Mouse (Mus musculus): Measurements from ENCODE around the gene Tmem25. TPM values are rescaled to one million over a fixed set of nuclear protein-coding genes. Genes with fewer than 3 reads are reported as not detected.
A peak's percentile ranks its signal among the peaks of the same experiment; 100 is the strongest.
"Not testable (repeated sequence)": the region's sequence is repeated elsewhere in the genome, so short reads cannot be mapped to it uniquely, and the experiment has no call there.

Tmem25 gene
- polyA plus RNA-seq, 1 experiment from 2014 or later = 5.9 TPM

GRCm38 (mm10) chr9:44799958-44800324 lies 834 bp upstream of the Tmem25 start:
- Histone ChIP-seq H3K9ac (ENCODE audit: low read depth, low read length) (peak overlapping the region; percentile 20; the same call in 1 of the 2 replicates), H3K27me3 (replicated peaks; ENCODE audit: control insufficient read depth, insufficient read depth, low read length) (no peaks in the 10 kb centered on the region), H3K4me3 (ENCODE audit: low read length) (peak overlapping the region; percentile 68), H3K9me3 (ENCODE audit: control insufficient read depth, low read length) (no peaks in the 10 kb centered on the region), H3K4me2 (ENCODE audit: low read depth, low read length) (peak overlapping the region; percentile 94), H3K27ac (ENCODE audit: low read length) (peak overlapping the region; percentile 97), H3K4me1 (ENCODE audit: control insufficient read depth, insufficient read depth, low read length) (peaks cover 17% of the 10 kb centered on the region), H3K36me3 (ENCODE audit: control insufficient read depth, insufficient read depth, low read length) (no peaks in the 10 kb centered on the region; the same call in 1 of the 2 replicates)
- 38% methylated on average over 9 of the region's 9 CpGs for WGBS
- no peak for ATAC-seq

DNA sequence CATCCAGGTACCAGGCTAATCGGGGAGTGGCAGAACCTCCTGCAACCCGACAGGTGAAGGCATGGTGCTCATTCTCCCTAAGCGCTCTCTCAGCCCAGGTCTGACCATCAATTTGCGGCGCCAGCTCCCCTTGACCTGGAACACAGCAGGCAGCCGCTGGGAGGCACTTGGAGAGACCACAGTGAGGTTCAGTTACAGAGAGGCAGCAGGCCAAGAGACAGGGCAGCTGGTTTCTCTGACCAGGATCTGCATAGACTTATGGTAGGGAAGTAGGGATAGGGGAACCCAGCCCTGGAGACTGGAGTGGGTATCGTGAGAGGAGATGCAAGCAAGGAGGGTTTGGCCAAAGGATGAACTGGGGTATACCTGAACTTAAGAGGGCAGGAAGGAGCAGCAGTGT lies 809 bp downstream of the Tmem25 start:
- ATAC-seq = no peak

DNA sequence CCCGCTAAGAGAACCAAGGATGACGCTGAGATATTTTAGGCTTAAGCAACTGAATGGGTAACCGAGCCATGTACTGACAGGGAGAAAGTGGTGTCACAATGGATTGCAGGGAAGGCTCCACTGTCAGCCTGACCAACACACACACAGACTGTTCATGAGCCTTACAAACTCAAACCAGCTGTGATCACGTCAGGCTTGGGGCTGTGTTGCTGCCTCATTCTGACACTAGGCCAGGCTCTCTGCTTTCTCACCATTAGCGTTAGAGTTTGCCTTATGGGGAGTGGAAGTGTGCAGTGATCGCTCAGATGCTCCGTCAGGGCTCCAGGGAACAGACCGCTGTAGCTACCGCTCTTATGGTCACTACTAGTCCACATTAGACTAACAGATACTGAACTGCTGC lies 6.3 kb downstream of the Tmem25 start:
- Histone ChIP-seq H3K9ac (ENCODE audit: low read depth, low read length) (no peak overlapping the region), H3K27ac (ENCODE audit: low read length) (no peak overlapping the region), H3K4me2 (ENCODE audit: low read depth, low read length) (no peak overlapping the region), H3K27me3 (replicated peaks; ENCODE audit: control insufficient read depth, insufficient read depth, low read length) (no peaks in the 10 kb centered on the region), H3K9me3 (ENCODE audit: control insufficient read depth, low read length) (no peaks in the 10 kb centered on the region), H3K4me1 (ENCODE audit: control insufficient read depth, insufficient read depth, low read length) (no peaks in the 10 kb centered on the region), H3K4me3 (ENCODE audit: low read length) (no peak overlapping the region), H3K36me3 (ENCODE audit: control insufficient read depth, insufficient read depth, low read length) (0 out of 2 replicates have a peak, but pooled peaks cover 8% of the 10 kb centered on the region)
- ATAC-seq = no peak
- 74% methylated on average over 9 of the region's 9 CpGs for WGBS

More for the DNA sequence above, 809 bp downstream of the Tmem25 start:
- H3K4me1 ChIP-seq (ENCODE audit: control insufficient read depth, insufficient read depth, low read length) = peaks cover 17% of the 10 kb centered on the region
- no peaks in the 10 kb centered on the region for H3K36me3 ChIP-seq (ENCODE audit: control insufficient read depth, insufficient read depth, low read length)
- peak overlapping the region; percentile 94 for H3K4me2 ChIP-seq (ENCODE audit: low read depth, low read length)
- WGBS = 42% methylated on average over 7 of the region's 7 CpGs
- no peaks in the 10 kb centered on the region for H3K9me3 ChIP-seq (ENCODE audit: control insufficient read depth, low read length)
- H3K9ac ChIP-seq (ENCODE audit: low read depth, low read length) = no peak overlapping the region; the same call in 1 of the 2 replicates
- peak overlapping the region; percentile 68 for H3K4me3 ChIP-seq (ENCODE audit: low read length)
- no peak overlapping the region for H3K27ac ChIP-seq (ENCODE audit: low read length)
- H3K27me3 ChIP-seq (replicated peaks; ENCODE audit: control insufficient read depth, insufficient read depth, low read length) = no peaks in the 10 kb centered on the region

DNA sequence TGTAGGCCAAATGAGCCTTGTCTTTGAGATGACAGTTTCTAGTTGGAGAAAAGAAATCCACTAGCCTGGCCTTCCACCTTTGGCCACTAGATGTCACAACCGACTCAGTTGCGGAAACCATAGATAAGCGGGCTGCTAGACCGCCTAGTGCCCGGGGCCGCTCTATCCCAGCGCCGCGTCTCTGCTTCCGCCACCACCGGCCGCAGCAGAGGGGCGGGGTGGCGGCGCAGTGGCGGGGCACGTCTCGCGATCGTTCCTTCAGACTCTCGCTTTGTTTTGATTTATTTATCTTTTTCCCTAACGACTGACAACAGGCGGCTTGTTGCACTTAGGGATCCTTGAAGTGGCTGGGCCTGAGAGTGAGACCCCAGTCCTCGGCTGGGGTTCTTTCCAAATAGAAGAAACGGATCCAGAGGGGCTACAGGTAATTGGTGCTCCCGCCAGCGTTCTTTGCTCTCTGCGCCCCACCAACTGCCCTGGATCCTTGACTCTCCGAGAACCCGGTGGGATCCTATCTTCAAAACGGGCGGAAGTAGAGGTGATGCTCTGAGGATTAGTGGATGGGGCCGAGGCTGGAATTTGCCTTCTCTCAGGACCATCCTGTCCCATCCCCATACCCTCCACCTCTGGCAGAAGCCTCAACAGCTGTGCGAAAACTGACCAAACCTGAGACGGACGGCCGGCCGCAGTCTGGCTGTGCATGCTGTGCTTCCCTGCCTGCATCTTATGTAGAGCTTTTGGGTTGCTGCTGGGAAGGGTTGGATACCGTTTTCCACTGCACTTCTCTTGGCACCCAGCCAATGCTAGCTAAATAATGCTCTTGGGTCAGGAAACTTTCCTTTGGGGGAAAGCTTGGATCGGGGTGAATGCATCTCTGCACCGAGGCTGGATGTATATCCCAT lies 26.1 kb downstream of the Tmem25 start:
- H3K9ac ChIP-seq (ENCODE audit: low read depth, low read length) = peak overlapping the region; percentile 90
- H3K4me3 ChIP-seq (ENCODE audit: low read length) = peak overlapping the region; percentile 74
- peak; percentile 98 for ATAC-seq
- peaks cover 3% of the 10 kb centered on the region; the same call in 1 of the 2 replicates for H3K4me1 ChIP-seq (ENCODE audit: control insufficient read depth, insufficient read depth, low read length)
- H3K4me2 ChIP-seq (ENCODE audit: low read depth, low read length) = peak overlapping the region; percentile 86
- 0% methylated on average over 41 of the region's 41 CpGs for WGBS
- H3K27me3 ChIP-seq (replicated peaks; ENCODE audit: control insufficient read depth, insufficient read depth, low read length) = no peaks in the 10 kb centered on the region
- H3K27ac ChIP-seq (ENCODE audit: low read length) = peak overlapping the region; percentile 81
- H3K36me3 ChIP-seq (ENCODE audit: control insufficient read depth, insufficient read depth, low read length) = 0 out of 2 replicates have a peak, but pooled peaks cover 4% of the 10 kb centered on the region
- no peaks in the 10 kb centered on the region for H3K9me3 ChIP-seq (ENCODE audit: control insufficient read depth, low read length)

- ATAC-seq = no peak; the same call in 1 of the 2 replicates
- Histone ChIP-seq H3K4me3 (ENCODE audit: low read length) (no peak overlapping the region), H3K27me3 (replicated peaks; ENCODE audit: control insufficient read depth, insufficient read depth, low read length) (no peaks in the 10 kb centered on the region), H3K4me1 (ENCODE audit: control insufficient read depth, insufficient read depth, low read length) (peaks cover 3% of the 10 kb centered on the region; the same call in 1 of the 2 replicates), H3K9ac (ENCODE audit: low read depth, low read length) (no peak overlapping the region), H3K36me3 (ENCODE audit: control insufficient read depth, insufficient read depth, low read length) (0 out of 2 replicates have a peak, but pooled peaks cover 4% of the 10 kb centered on the region), H3K27ac (ENCODE audit: low read length) (peak overlapping the region; percentile 53), H3K4me2 (ENCODE audit: low read depth, low read length) (no peak overlapping the region), H3K9me3 (ENCODE audit: control insufficient read depth, low read length) (no peaks in the 10 kb centered on the region)
- 21% methylated on average over 5 of the region's 5 CpGs for WGBS
Observed at GRCm38 (mm10) chr9:44772392-44772749, 26.7 kb downstream of the Tmem25 start.

GRCm38 (mm10) chr9:44771376-44771775 lies 27.7 kb downstream of the Tmem25 start:
- H3K9me3 ChIP-seq (ENCODE audit: control insufficient read depth, low read length) = no peaks in the 10 kb centered on the region
- no peak overlapping the region for H3K9ac ChIP-seq (ENCODE audit: low read depth, low read length)
- H3K27ac ChIP-seq (ENCODE audit: low read length) = no peak overlapping the region
- 0 out of 2 replicates have a peak, but pooled peaks cover 4% of the 10 kb centered on the region for H3K36me3 ChIP-seq (ENCODE audit: control insufficient read depth, insufficient read depth, low read length)
- no peak overlapping the region for H3K4me3 ChIP-seq (ENCODE audit: low read length)
- 95% methylated on average over 5 of the region's 5 CpGs for WGBS
- H3K4me2 ChIP-seq (ENCODE audit: low read depth, low read length) = no peak overlapping the region
- no peaks in the 10 kb centered on the region for H3K27me3 ChIP-seq (replicated peaks; ENCODE audit: control insufficient read depth, insufficient read depth, low read length)
- no peak for ATAC-seq
- H3K4me1 ChIP-seq (ENCODE audit: control insufficient read depth, insufficient read depth, low read length) = peaks cover 3% of the 10 kb centered on the region; the same call in 1 of the 2 replicates

GRCm38 (mm10) chr9:44768029-44768394 lies 31.1 kb downstream of the Tmem25 start:
- Histone ChIP-seq H3K4me1 (ENCODE audit: control insufficient read depth, insufficient read depth, low read length) (peaks cover 19% of the 10 kb centered on the region), H3K27ac (ENCODE audit: low read length) (peak overlapping the region; percentile 96; the same call in 1 of the 2 replicates), H3K4me3 (ENCODE audit: low read length) (peak overlapping the region; percentile 94), H3K4me2 (ENCODE audit: low read depth, low read length) (0 out of 2 replicates have a peak overlapping the region, but pooled peaks have one; percentile 17)
- H3K9ac ChIP-seq (ENCODE audit: low read depth, low read length); H3K36me3 ChIP-seq (ENCODE audit: control insufficient read depth, insufficient read depth, low read length); H3K27me3 ChIP-seq (replicated peaks; ENCODE audit: control insufficient read depth, insufficient read depth, low read length); H3K9me3 ChIP-seq (ENCODE audit: control insufficient read depth, low read length): not testable (repeated sequence)
- whole genome bisulfite sequencing = 38% methylated on average over 7 of the region's 9 CpGs
- 0 out of 2 replicates have a peak, but pooled peaks have one; percentile 14 for ATAC-seq

GRCm38 (mm10) chr9:44767101-44768028 lies 31.7 kb downstream of the Tmem25 start, which contains the start of the genes Arcn1 and Ift46:
Arcn1 (minus strand) TSS chr9:44767845.
Ift46 (plus strand) TSS chr9:44767908.
- peak within 1 kb of the TSS; percentile 96 for H3K27ac ChIP-seq (ENCODE audit: low read length)
- WGBS = under 1% methylated on average over 82 of the region's 82 CpGs
- peak; percentile 90 for ATAC-seq
- no peaks in the 10 kb centered on the region for H3K9me3 ChIP-seq (ENCODE audit: control insufficient read depth, low read length)
- no peaks in the 10 kb centered on the region for H3K27me3 ChIP-seq (replicated peaks; ENCODE audit: control insufficient read depth, insufficient read depth, low read length)
- peak within 1 kb of the TSS; percentile 56 for H3K4me2 ChIP-seq (ENCODE audit: low read depth, low read length)
- peak within 1 kb of the TSS; percentile 94 for H3K4me3 ChIP-seq (ENCODE audit: low read length)
- peak within 1 kb of the TSS; percentile 95 for H3K9ac ChIP-seq (ENCODE audit: low read depth, low read length)
- H3K36me3 ChIP-seq (ENCODE audit: control insufficient read depth, insufficient read depth, low read length) = no peaks in the 10 kb centered on the region
- H3K4me1 ChIP-seq (ENCODE audit: control insufficient read depth, insufficient read depth, low read length) = peaks cover 19% of the 10 kb centered on the region

- H3K9ac ChIP-seq (ENCODE audit: low read depth, low read length) = no peak overlapping the region
- no peak for ATAC-seq
- 71% methylated on average over 2 of the region's 2 CpGs for WGBS
- H3K36me3 ChIP-seq (ENCODE audit: control insufficient read depth, insufficient read depth, low read length) = peaks cover 4% of the 10 kb centered on the region
- H3K27me3 ChIP-seq (replicated peaks; ENCODE audit: control insufficient read depth, insufficient read depth, low read length) = no peaks in the 10 kb centered on the region
- peaks cover 21% of the 10 kb centered on the region for H3K4me1 ChIP-seq (ENCODE audit: control insufficient read depth, insufficient read depth, low read length)
- no peak overlapping the region for H3K27ac ChIP-seq (ENCODE audit: low read length)
- H3K4me3 ChIP-seq (ENCODE audit: low read length) = no peak overlapping the region
- no peaks in the 10 kb centered on the region for H3K9me3 ChIP-seq (ENCODE audit: control insufficient read depth, low read length)
- no peak overlapping the region for H3K4me2 ChIP-seq (ENCODE audit: low read depth, low read length)
Observed at GRCm38 (mm10) chr9:44760873-44761272, 38.2 kb downstream of the Tmem25 start.
